Mouse (Mus musculus) neutrophil, adult 83 days (primary cell): ENCODE measurements around the gene Blvra. TPM values are rescaled to one million over a fixed set of nuclear protein-coding genes. Genes with fewer than 3 reads are reported as not detected.

Experiments
- total RNA-seq, 2 experiments: library from RNA; stranded (reverse); gene quantifications; one replicate each; pipeline ENCODE4 v1.2.4; 2023

Blvra gene
- 10 to 100 TPM; 17.4 to 23.2 TPM for total RNA-seq

DNA sequence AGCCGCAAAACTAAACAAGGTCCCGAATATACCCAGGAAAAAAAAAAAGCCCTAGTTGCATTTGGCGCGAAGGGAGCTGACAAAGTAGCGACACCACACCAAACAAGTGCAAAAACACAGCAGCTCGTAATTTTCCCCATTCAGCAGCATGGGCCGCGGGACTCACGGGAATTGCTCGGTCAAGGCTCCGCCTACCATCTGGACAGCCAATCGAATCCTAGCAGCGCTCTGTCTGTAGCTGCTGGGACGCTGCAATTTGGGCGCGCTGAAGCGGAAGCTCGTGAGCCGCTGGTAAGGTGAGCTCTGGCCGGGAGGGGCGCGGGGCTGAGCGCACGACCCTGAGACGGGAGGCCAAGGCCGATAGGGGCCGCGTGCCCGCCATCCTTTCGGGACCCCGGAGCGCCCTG lies at the start of gene Blvra:
TSS of gene Blvra (plus strand) at position 231 of the 407 bp plus-strand sequence.

DNA sequence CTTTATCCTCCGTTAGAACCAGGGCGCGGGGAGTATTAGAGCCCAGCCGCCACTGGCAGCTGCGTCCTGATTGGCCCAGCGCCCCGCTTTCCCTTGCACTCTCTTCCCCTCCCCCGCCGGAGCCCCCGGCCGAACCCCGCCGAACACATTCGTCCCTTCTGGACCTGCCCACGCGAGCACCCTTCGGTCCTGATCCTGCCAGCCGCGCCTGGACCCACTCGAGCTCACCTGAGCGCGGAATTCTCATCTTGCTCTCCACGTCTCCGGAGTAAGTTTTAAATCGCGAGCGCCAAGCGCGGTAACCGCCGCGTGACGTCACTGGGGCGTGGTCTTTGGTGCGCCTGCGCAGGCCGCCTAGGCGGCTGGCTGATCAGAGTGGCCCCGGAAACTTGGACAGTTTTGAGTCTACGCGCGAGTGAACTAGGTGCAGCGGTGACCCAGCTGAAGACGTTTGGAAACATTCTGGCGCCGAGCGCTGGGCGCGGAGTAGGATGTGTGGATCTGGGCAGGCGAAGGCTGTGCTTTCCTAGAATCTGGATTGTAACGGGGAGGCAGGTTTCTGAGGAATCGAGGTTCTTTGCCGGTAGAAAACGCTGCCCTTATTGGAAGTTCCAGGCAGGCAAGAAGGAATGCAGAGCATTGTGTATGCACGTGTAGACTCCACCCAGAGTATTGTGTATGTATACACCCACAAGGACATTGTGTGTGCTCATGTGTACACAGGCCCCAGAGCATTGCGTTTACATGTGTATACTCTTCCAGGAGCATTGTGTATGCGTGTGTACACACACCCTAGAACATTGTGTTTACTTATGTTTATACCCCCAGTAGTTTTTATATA lies 63.4 kb downstream of the Blvra start, which contains the start of gene Ncaph:
TSS of gene Ncaph (minus strand) at position 334 of the 841 bp plus-strand sequence.

GRCm38 (mm10) chr2:127143158-127144063 lies 72.9 kb downstream of the Blvra start, which contains the start of gene Itpripl1:
TSS of gene Itpripl1 (minus strand) at chr2:127143442.

Other genes starting within 250 kb of the Blvra start
- 10 to 100 TPM; 43.6 to 47.2 TPM for gene Trpm7, start 194.4 kb upstream of the Blvra start, total RNA-seq
- gene Sppl2a, start 137.4 kb upstream of the Blvra start, total RNA-seq = 10 to 100 TPM; 49.9 to 50.9 TPM
- gene Ap4e1, start 61.9 kb upstream of the Blvra start, total RNA-seq = 10 to 100 TPM; 11.8 to 13.7 TPM
- 10 to 100 TPM; 47.6 to 50.7 TPM for gene Ncaph, start 63.3 kb downstream of the Blvra start, total RNA-seq
- 10 to 100 TPM; 20.2 to 26.7 TPM for gene Itpripl1, start 72.8 kb downstream of the Blvra start, total RNA-seq
- under 1 TPM; 0.49 to 0.83 TPM for gene 1810024B03Rik, start 137.6 kb downstream of the Blvra start, total RNA-seq
- gene Snrnp200, start 137.7 kb downstream of the Blvra start, total RNA-seq = 10 to 100 TPM; 79.8 to 86.3 TPM
- 10 to 100 TPM; 28.2 to 31.3 TPM for gene Ciao1, start 177.2 kb downstream of the Blvra start, total RNA-seq
- 10 to 100 TPM; 59.6 to 65.8 TPM for gene Tmem127, start 177.2 kb downstream of the Blvra start, total RNA-seq
- 10 to 100 TPM; 69.1 to 72.4 TPM for gene Stard7, start 199.6 kb downstream of the Blvra start, total RNA-seq